Mouse (Mus musculus) brain, embryonic 14.5 days (tissue): ENCODE results near the gene Lrrtm3. TPM values are rescaled to one million over a fixed set of nuclear protein-coding genes. Genes with fewer than 3 reads are reported as not detected.

ENCODE experiments used
- DNase-seq: peaks from one replicate; pipeline ENCODE4 v3.0.0-alpha.2; 2011; ENCODE audit warnings: low read depth
- CTCF ChIP-seq: fragments of 200-500 bp; IDR thresholded peaks from 2 replicates; pipeline ENCODE4 v1.5.1; 2012; ENCODE audit warnings: inconsistent platforms, mild to moderate bottlenecking, moderate library complexity, borderline replicate concordance; ENCODE audit not compliant: insufficient read depth, insufficient read length; ENCODE audit errors: extremely low read depth
- POLR2A ChIP-seq: fragments of 200-500 bp; IDR thresholded peaks from 2 replicates; pipeline ENCODE4 v1.6.1; 2012; ENCODE audit warnings: mild to moderate bottlenecking, inconsistent platforms, borderline replicate concordance; ENCODE audit not compliant: poor library complexity, insufficient read depth, insufficient read length, severe bottlenecking; ENCODE audit errors: extremely low read depth
- polyA plus RNA-seq: library from polyadenylated mRNA; depleted of rRNA; stranded (reverse); fragments of >200 nt; gene quantifications from 2 replicates; pipeline ENCODE4 v1.2.3, GENCODE M21; 2012; rRNA removed

The Lrrtm3 gene
- polyA plus RNA-seq, 1 experiment, result 15.3 TPM

DNA sequence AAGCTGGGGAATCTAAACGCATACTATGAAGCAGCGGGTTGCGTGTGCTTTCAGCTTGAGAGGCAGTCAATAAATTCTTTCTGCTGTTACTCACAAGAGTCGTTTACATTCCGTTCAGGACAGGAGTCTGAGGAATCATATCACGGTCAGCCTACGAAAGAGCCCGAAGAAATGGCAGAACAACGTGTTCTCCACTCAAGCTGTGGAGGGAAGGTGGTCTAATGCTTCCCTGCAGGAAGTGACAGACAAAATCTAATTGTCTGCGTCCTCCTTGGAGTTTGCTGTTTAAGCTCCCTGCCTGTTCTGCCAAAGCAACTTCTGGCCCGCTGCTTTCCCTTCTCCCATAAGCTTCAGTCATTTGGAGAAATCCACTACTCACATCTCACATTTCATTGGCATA is 112.0 kb downstream of the Lrrtm3 start:
- TF ChIP-seq CTCF (no peak), POLR2A (no peak)
- DNase-seq, result peak; percentile 69

DNA sequence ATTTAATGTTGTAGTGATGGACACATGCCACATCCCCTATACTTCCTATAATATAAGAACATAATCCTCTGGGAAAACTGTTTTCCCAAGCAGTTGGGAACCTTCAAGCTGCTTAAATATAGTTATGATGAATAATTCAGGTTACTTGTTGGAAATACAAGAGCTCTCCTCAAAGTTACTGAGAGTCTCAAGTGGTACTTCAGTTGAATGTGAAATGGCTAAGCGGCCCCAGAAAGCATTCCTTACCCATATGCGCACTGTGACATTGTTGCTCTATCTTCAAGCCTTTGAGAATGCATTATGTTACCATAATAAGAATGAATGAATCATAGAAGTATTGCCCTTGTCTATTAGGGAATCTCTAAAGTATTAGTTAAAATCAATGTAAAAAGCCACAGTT is 117.8 kb downstream of the Lrrtm3 start:
- DNase-seq, result no peak
- TF ChIP-seq POLR2A, result no peak
- no peak for TF ChIP-seq CTCF

DNA sequence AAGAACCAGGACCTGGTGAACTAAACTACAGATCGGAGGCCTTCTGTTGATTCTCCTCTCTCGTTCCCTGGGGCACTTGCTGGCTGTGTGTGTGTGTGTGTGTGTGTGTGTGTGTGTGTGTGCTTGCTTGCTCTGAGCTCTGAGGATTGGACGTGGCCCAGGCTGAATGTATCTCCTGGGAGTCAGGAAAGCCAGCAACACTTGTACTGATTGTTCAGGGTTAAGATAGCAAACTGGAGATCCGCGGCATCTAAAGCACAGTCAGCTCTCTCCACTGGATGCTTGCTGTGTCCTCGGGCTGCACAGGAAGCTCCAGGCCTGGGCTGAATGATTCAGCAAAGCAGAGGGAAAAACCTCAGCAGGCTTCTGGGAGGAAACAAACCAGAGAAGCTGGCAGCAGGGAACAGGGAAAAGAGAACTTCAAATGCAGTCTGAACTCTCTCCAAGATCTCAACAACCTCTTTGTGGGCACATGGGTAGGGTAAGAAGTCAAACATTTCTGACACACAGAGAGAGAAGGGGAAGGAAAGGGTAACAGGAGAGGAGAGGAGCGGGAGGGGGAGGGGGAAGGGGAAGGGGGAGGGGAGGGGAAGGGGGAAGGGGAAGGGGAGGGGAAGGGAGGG is 135.7 kb downstream of the Lrrtm3 start:
- peak; percentile 61 for DNase-seq
- TF ChIP-seq CTCF (no peak), POLR2A (no peak)

DNA sequence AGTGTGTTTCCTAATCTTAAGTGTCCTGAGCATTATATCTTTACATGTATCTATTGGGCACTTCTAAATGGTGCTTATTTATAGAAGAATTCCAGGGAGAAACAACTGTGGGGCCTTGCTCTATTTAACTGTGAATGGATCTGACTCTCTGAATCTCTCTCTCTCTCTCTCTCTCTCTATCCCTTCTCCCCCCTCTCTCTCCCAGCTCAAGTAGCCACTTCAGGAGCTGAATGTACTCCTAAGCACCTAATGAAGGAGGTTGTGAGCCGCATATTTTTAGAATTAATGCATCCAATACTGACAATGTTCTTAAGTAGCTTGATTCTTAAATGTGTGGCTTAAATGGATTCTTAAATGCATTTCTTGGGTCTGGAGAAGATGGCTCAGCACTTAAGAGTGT is 138.6 kb downstream of the Lrrtm3 start:
- TF ChIP-seq POLR2A (no peak), CTCF (no peak)
- no peak for DNase-seq

DNA sequence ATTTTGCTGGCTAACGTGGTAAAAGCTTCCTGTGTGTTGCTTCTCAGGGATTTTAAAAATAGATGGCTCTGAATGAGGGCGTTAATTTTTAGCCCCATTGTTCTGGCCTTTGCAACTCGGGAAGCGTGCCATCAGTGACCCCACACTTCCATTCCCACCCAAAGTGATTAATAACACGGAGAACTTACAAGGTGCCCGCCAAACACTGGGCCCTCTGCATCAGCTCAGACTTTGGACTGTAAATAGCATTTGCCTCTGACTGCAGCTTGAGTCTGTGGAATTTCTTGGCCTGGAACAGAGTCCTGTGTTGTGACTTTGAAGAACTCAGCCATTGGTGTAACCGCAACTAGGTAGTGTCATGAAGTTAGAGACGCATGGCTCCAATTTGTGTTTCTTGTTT is 139.2 kb downstream of the Lrrtm3 start:
- no peak for DNase-seq
- TF ChIP-seq POLR2A, result no peak
- no peak for TF ChIP-seq CTCF

DNA sequence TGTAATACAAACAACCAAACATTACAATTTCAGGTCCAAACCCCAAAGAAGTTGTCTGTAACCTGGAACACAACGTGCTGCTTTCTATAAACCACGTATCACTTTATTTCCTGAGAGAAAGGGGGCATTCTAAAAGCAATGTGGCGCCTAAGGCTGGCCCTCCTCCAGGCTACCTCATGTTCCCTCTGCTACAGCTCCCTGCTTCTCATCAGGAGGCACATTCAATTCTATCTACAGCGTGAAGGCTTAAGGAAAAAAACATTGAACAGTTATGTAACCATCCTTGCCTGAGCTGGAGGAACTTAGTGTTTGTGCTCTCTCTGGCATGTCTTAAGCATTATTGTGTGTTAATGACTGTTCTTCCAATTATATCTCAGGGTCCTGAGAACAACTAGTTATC is 142.8 kb downstream of the Lrrtm3 start:
- TF ChIP-seq CTCF (no peak), POLR2A (no peak)
- DNase-seq, result no peak

DNA sequence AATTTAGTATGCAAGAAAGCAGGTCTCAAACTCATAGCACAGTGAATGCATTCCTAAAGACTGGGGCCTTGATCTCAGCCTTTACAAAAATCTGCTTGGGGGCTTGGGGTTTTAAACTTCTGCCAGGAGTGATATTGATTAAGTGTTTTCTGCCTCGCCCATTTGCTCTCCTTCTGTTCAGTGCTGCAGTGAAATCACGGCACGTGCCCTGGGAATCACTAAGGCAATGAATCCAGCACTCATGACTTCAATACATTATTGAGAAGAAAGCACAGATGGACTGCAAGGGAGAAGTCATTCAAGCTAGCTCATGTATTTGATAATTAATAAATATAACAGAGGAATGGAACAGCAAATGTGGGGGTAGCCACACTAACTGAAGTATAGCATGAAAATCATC is 144.5 kb downstream of the Lrrtm3 start:
- no peak for TF ChIP-seq POLR2A
- TF ChIP-seq CTCF, result no peak

DNA sequence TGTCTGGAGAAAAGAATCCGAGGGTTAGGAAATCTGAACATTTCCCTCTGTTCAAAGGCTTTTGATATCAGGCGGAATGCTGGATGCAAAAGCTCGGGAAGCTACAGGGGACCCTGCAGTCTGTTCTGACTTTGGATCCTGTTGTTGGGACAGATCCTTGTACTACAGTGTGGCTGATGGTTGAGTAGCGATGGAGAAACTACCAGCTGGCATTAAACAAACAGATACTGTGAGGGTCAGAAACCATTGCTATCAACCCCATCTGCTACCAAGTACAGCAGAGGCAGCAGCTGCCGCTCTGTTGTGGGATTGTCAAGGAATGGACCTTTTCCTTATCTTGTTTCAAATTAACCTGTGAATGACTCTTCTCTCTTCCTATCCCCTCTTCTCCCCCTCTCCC is 156.1 kb downstream of the Lrrtm3 start:
- TF ChIP-seq POLR2A (no peak), CTCF (no peak)
- DNase-seq, result peak; percentile 46

More for the DNA sequence above, 144.5 kb downstream of the Lrrtm3 start:
- DNase-seq, result no peak

DNA sequence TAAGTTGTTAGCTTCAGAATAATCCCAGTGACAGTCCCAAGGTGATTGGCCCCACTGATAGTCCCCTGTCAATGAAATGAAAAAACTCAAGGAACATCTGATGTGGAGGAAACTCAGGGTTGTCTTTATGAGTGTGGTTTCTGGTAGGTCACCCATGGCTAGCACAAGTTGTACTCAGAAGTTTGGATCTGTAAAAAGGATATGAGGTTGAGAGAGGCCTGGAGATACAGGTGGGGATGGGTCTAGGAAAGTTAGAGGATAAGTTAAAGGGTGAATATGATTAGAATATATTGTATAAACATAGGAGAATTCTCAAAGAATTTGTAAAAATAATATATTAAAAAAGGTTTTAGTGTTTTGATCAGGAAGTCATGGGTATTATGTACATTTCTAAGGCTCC is 162.7 kb downstream of the Lrrtm3 start, which contains the start of gene Gm10118:
Gene Gm10118, minus strand, starts transcription at position 101 of the 400 bp plus-strand sequence.
- TF ChIP-seq POLR2A, result no peak
- TF ChIP-seq CTCF, result no peak

DNA sequence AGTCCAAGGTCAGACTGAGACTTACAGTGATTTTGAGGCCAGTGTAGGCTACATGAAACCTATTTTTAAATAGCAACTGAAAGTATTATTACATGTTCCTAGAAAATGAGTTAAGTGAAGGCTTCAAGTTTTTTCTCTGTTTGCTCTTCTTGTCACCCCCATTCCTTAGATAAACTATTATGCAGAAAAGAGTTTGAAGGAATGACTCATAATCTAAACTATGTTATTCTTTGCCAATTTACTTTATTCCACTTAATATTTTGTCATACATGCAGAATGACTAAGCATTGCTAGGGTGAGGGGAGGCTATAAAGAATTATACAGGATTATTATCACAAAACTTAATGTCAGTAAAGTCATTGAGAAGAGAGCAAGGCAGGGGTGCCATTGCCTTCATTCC is 181.2 kb downstream of the Lrrtm3 start:
- DNase-seq, result no peak
- no peak for TF ChIP-seq POLR2A
- no peak for TF ChIP-seq CTCF

More for the DNA sequence above, 162.7 kb downstream of the Lrrtm3 start, which contains the start of gene Gm10118:
- no peak for DNase-seq

DNA sequence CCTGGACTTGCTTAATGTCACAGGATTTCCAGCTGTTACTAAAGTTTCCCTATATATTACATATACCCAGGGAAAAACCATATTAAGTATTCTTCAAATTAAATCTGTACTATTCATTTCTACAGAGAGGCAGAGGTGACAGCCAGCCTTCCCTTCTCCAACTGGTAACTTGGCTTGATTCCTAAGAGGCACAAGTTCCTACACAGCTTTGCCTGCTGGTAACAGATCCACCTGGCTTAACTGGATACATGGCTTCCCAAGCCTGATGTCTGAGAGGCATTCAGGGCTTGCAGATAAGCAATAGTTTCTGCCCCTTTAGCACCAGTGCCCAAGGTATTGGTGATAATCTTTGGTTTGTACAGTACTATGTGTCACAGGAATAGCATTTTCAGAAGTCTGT is 190.2 kb downstream of the Lrrtm3 start:
- TF ChIP-seq POLR2A, result no peak
- TF ChIP-seq CTCF, result no peak
- DNase-seq, result peak; percentile 37

DNA sequence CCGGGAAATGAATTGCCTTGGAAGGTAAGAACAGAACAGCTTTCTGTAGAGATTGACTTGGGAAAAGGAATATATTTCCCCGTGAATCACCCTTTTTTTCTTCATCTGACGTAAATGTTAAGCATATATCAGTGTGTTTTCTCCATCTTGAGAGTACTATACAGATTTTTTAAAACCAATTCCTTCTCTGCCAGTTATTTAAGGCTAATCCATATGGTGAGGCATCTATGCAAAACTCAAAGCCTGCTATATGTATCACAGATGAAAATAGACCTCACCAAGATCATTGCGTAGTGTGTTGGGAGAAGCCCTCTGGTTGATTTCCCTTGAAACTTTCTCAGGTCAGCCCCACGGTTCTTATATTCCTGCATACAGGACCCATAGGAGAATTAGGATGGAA is 195.5 kb downstream of the Lrrtm3 start:
- DNase-seq, result no peak
- TF ChIP-seq CTCF, result no peak

DNA sequence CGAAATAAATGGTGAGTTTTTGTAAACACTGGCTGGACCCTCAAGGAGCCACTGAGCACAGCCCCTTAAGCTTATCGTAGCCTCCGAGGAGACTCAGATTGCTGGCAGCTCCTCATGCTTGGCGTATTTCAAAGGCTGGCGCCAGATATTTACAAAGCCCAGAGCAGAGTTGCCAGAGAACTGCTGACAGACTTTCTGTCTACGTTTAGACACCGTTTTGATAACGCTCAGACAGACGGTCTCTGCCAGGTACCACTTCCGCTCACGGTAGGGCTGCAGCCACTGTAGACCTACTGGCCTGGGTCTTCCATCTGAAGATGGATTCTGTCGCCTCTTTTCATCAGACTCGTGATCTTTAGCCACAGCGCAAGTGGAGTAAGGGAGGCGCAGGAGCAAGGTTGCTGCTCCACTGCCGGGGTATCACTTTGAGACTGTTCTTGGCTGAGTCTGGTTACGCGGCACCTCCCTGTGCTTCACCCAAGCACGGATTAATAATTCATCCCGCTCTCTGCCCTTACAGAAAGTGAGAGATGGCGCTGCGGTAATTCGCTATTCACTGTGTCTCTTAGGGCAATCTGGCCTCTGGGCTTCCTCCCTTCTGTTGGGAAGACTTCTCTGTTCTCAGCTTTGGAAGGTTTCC is 203.5 kb downstream of the Lrrtm3 start:
- DNase-seq, result peak; percentile 51

DNA sequence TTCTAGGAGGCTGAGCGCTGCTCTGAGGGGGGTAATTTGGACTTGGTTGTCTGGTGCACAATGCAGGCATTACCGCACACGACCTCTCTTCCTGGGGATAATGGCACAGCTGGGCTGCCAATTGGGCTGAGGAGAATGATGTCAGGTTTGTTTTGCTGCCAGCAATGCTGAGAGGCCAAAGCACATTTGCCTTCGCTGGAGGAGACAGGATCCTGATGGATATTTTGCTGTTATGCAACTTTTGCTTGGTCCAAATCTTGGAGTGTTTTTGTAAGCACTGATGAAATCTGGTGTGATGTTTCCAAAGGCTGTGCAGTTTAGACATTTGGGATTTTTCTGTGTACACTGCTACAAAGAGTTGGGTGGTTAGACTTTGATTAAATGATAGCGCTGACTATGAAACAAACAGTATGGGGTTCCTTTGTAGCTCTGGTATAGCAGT is 209.6 kb downstream of the Lrrtm3 start:
- DNase-seq, result peak; percentile 83
- TF ChIP-seq CTCF, result no peak
- no peak for TF ChIP-seq POLR2A

More for the DNA sequence above, 203.5 kb downstream of the Lrrtm3 start:
- TF ChIP-seq CTCF, result no peak
- TF ChIP-seq POLR2A, result no peak

Other genes with a start within 250 kb of the Lrrtm3 start
- gene Gm10118, start 162.8 kb downstream of the Lrrtm3 start, polyA plus RNA-seq, result 0.39 and 1.4 TPM in 2 replicates